Mouse (Mus musculus) E14TG2a.4 (cell line): ENCODE results near the gene Gm1043.

Experiments used
- CTCF ChIP-seq: conservative IDR thresholded peaks from 2 replicates; pipeline ENCODE4 v1.5.1; 2014; ENCODE audit warnings: low read length
- NANOG ChIP-seq: IDR thresholded peaks from 2 replicates; pipeline ENCODE4 v1.6.1; 2014; ENCODE audit warnings: borderline replicate concordance, low read length, mixed read lengths
- POU5F1 ChIP-seq: IDR thresholded peaks from 2 replicates; pipeline ENCODE4 v1.6.1; 2014; ENCODE audit warnings: low read length, borderline replicate concordance

- TF ChIP-seq CTCF (no peak), POU5F1 (no peak), NANOG (no peak)
These were observed 11.5 kb upstream of the Gm1043 start for GRCm38 (mm10) chr5:37073660-37074059.
